Mouse (Mus musculus) gastrocnemius, adult 8-10 months (tissue): ENCODE data around the gene Ccnd1. TPM values are rescaled to one million over a fixed set of nuclear protein-coding genes. Genes with fewer than 3 reads are reported as not detected.

Experiments
- DNase-seq, 2 experiments: peaks; one replicate each; pipeline ENCODE4 v3.0.0; 2022; ENCODE audit warnings: low spot score in 2 of 2
- total RNA-seq, 4 experiments: library from RNA; stranded (reverse); gene quantifications; 2 replicates each; pipeline ENCODE4 v1.2.4; 2022

Gene Ccnd1
- 1 to 10 TPM; 2.3 to 6.9 (median 4.0) TPM for total RNA-seq

GRCm38 (mm10) chr7:144939344-144940002 is at the start of gene Ccnd1:
Ccnd1 (minus strand) TSS chr7:144939925.
- no peak for DNase-seq

DNA sequence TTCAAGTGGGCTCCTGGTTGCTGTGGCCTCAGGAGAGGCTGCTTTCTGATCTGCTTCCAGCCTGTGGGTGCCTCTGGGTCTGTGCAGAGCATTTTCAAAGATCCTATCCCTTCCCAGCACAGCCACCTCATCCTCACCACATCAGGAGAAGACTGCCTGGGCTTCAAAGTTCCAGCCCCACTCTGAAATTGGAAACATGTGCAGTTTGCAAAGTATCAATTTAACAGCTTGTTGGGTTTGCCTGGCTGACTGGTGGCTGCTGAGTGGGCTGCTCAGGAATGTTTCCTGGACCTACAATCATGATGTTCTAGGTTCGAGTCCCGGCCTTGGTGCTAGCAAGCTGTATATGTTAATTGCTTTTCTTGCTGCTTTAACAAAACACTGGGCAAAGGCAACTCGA is 49.1 kb upstream of the Ccnd1 start:
- no peak for DNase-seq

DNA sequence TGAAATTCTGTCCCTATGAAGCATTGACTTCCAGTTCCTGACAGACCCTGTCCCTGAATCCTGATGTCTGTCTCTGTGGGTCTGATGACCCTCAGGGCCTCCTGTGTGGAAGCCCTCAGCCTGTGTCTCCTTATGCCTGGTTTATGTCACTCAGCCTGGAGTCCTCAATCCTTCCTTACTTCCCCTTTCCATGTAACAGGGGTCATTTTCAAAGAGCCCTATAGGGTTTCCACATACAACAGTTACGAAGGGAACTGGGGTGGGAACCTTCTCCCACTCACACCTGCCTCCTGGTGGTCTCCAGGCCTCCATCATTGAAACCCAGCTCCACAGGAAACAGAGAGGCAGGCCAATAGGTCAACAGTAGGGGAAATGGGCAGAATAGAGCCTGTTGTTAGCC is 45.4 kb upstream of the Ccnd1 start:
- no peak for DNase-seq

GRCm38 (mm10) chr7:144982358-144983110 is 42.8 kb upstream of the Ccnd1 start:
- DNase-seq: no peak

GRCm38 (mm10) chr7:144981426-144982079 is 41.8 kb upstream of the Ccnd1 start:
- DNase-seq: no peak

GRCm38 (mm10) chr7:144979814-144980213 is 40.1 kb upstream of the Ccnd1 start:
- no peak for DNase-seq

DNA sequence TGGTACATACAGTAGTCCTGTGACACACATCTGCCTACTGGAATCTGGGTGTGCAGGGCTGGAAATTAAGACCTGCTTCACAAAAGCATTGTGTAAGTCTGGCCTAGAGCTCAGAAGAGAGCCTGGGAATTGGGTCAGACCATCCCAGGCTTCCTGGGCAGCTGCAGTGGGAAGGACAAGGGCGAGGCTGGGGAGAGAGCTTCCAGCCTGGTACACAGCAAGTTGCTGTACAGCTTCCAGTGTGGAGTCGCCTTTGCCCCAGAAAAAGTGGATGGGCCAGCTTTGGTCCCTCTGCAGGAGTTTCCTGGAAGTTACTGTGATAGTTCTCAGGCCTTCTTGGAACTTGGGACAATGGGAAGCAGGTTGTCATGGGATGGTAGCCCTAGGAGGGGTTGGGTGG is 37.4 kb upstream of the Ccnd1 start:
- DNase-seq: no peak

GRCm38 (mm10) chr7:144973461-144973860 is 33.7 kb upstream of the Ccnd1 start:
- DNase-seq: no peak

- DNase-seq: no peak
These were observed 32.0 kb upstream of the Ccnd1 start for GRCm38 (mm10) chr7:144971769-144972168.

DNA sequence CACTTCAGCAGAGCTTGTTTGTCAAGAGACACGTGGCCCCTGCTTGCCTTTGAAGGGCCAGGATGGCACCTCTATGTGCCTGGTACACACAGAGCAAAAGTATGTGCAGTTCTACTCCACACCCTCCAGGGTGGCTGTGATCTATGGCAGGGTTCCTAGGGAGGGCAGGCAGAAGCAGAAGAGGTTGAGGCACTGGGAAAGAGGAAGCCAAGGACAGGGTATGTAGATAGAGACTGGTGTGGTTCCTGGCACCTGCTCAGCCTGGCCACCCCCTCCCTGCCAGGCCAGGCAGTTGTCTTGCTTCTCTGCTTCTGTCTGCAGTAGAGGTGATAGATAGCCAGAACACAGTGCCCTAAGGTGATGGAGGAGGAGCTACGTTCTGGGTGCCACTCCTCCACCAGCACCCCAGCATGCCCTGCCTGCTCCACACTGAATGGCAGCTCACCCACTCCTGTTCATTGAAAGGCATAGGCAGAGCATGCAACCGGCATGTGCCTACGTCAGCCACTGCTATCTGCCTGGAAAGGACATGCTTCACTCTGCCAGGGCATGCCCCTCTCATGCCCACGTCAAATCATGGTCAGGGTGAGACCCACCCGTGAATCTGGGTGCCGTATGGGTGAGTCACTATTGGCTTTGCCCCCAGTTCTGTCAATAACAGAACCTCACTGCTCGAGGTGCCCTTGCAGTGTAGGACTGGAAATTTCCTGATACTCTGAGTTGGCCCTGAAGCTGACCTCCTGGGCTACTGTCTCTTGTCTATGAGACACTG is 31.5 kb upstream of the Ccnd1 start:
- DNase-seq: no peak

DNA sequence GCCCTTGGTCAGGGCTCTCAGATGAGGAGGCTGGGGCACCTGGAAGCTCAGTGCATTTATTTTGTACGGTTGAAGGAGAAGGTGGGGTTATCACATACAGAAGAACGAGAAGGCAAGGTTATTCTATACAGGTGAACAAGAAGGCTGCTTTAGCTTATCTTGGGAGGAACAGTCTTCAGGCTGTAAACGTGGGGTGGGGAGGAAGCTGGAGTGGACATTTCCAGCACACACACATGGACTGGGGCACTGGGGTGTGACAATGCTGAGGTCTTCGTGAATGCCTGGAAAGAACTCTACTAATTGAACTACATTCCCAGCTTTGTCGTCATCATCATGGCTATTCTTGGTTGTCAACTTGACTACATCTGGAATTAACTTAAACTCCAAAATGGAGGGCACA is 26.2 kb upstream of the Ccnd1 start:
- no peak for DNase-seq

DNA sequence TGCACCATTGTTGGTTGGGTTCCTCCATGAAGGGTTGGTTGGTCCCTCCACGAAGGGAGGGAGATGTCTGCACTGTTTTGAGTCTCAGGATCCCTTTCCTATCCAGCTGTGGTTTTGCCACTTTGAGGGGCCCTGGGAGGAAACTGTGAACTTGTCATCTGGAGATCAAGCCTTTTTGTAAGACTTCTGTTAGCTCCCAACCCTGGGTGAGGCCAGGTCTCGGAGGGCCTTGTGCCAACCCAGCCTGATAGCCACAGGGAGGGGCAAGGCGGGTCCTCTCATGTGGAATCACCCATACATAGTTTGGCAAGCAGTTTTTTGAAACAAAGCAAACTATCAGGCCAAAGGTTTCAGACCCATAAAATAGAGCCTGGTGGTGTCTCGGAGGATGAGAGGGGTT is 24.6 kb upstream of the Ccnd1 start:
- DNase-seq: no peak

DNA sequence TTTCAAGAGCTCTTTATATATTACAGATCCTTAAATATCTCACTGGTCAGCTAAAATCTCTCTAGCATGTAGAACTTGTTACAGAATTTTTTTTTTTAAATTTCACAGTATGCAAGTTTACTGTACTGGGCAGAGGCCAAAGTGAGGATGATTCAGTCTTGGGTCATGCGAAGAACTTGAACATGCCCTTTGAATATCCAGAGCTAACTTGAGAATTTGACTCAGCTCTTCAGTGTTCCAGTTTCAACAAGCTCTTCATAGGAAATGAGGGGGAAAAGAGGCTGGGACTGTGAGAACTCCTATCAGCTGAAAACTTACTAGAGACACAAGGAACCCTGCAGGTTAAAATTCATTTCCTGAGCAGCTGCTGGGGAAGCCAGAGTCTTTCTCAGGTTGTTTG is 24.2 kb upstream of the Ccnd1 start:
- DNase-seq: no peak

GRCm38 (mm10) chr7:144958509-144959395 is 19.0 kb upstream of the Ccnd1 start:
- DNase-seq: no peak

DNA sequence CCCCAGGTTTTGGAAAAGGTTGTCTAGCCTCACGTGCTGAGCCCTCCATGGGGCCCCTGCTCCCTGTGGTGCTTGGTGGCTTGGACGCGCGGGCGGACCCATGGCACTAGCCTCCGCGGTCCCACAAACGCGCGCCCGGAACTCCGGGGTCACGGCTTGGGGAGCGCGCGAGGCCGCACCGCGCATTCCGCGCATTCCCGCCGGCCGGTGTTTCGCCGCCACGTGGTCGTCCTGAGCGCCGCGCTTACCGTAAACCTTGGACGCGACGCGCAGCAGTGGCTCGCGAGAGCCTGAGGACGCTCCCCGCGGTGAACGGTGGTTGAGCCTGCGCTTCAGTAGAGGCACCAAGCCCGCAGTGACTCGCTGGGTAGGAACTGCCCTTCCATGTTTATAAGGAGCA is 3.5 kb upstream of the Ccnd1 start:
- peak in 1 of 2 experiments; percentile 32 for DNase-seq

GRCm38 (mm10) chr7:144942744-144943135 is 3.0 kb upstream of the Ccnd1 start:
- DNase-seq: no peak

DNA sequence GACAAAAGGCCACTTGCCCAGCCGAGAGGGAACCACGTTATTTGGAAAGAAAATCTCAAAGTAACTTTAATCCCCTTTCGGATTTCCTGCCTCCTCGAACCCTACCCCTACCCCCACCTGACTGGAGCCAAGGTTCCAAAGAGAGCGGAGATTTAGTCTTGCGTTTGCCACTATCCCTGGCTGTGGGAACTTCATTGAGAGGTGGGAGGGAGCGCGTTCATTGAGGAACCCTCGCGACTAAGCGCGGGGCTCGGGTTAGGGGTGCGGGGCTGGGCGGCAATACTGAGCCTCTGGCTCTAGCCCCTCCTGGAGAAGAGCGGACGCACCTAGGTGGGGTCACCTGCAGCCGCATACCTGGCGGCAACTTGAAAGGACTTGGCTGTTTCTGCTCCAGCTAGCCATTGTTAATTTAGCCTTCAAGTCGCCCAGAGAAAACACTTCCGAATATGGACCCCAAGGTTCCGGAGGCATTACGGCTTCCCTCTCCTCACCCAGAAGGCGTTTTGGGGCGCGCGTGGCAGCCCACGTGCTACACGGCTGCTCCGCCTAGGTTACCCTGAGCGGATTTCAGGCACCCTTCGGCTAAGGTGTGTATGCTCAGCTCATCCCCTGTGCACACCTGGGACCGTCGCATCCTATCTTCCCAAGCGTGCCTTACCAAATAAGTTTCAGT is 2.5 kb upstream of the Ccnd1 start:
- DNase-seq: no peak

GRCm38 (mm10) chr7:144941242-144941831 is 1.6 kb upstream of the Ccnd1 start:
- peak; percentile 39 to 51 for DNase-seq

DNA sequence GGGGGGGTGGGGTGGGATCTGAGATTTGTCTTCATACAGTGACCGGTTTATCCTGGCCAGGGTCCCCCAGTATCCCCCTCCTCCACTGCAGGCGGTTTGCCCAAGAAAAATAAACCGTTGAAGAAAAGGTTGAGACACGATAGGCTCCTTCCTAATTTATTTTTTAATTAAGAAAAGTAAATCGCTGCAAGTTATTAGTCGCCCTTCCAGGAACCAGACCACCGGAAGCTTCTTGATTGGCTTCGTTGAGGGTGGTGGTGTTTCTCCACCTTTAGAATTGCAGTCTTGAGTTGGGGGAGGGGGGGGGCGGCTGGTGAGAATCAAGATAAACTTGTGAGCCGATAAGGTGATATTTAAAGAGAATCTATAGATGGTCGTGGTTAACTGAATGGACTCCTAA is 860 bp upstream of the Ccnd1 start:
- DNase-seq: no peak
